Mouse (Mus musculus) hindbrain, embryonic 10.5 days (tissue): ENCODE measurements at regions not wholly inside any gene's neighbourhood (a gene's known extent, or its start where the extent isn't known, plus 50 kb on each side); places are given as distances from the start of the nearest gene placed in this dataset.

Source experiments
- DNase-seq: peaks from one replicate; pipeline ENCODE4 v3.0.0-alpha.2; 2017; ENCODE audit warnings: low spot score
- H3K27ac ChIP-seq: fragments of 300-500 bp; sonication (generic); 2 replicates; pipeline ENCODE4 v1.5.1; 2016; ENCODE audit warnings: mild to moderate bottlenecking, moderate library complexity
- H3K27me3 ChIP-seq: fragments of 300-500 bp; sonication (generic); 2 replicates; pipeline ENCODE4 v1.6.1; 2016; ENCODE audit warnings: mild to moderate bottlenecking; ENCODE audit not compliant: poor library complexity, insufficient read depth, severe bottlenecking
- H3K36me3 ChIP-seq: fragments of 300-500 bp; sonication (generic); 2 replicates; pipeline ENCODE4 v1.6.1; 2016; ENCODE audit warnings: mild to moderate bottlenecking, moderate library complexity
- H3K4me1 ChIP-seq: fragments of 300-500 bp; sonication (generic); replicated peaks from 2 replicates; pipeline ENCODE4 v1.6.1; 2016; ENCODE audit warnings: mild to moderate bottlenecking
- H3K4me3 ChIP-seq: fragments of 300-500 bp; sonication (generic); 2 replicates; pipeline ENCODE4 v1.5.1; 2016; ENCODE audit warnings: mild to moderate bottlenecking, moderate library complexity
- H3K9me3 ChIP-seq: fragments of 300-500 bp; sonication (generic); 2 replicates; pipeline ENCODE4 v1.6.1; 2016; ENCODE audit warnings: mild to moderate bottlenecking, moderate library complexity
- WGBS: fragments of 180-500 bp; shearing (Covaris S2); methylation state at CpG from one replicate; pipeline ENCODE4 v1.1.7; 2016; 5-methylcytosine and 5-hydroxymethylcytosine counted together

GRCm38 (mm10) chr2:93113929-93114328, 68.0 kb upstream of the Prdm11 start:
- H3K27me3 ChIP-seq = peaks cover 16% of the 10 kb centered on the region; the same call in 1 of the 2 replicates
- no peaks in the 10 kb centered on the region for H3K36me3 ChIP-seq
- 76% methylated on average over 7 of the region's 7 CpGs for WGBS
- H3K4me3 ChIP-seq = no peak overlapping the region
- peaks cover 37% of the 10 kb centered on the region for H3K4me1 ChIP-seq
- no peaks in the 10 kb centered on the region for H3K9me3 ChIP-seq
- DNase-seq = no peak
- H3K27ac ChIP-seq = 0 out of 2 replicates have a peak overlapping the region, but pooled peaks have one; percentile 16

DNA sequence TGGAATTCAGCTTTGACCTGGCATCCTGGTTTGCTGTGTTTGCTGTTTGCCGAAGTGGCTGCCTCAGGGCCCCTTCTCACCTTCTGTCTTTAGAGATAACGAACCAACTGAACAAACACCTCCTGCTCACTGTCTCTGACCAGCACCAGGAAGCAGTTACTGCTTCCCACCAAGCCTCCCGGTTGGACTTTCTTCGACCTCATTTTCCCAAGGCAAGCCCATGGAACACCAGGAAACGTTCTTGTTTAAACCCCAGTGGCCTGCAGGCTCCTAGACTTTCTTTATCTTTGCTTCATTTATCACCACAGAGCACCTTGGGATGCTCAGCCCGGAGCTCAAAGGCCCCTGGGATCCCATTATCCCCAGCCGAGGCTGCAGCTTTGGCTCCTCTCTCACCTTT, 66.4 kb upstream of the Prdm11 start:
- no peak for DNase-seq
- Histone ChIP-seq H3K4me3 (no peak overlapping the region), H3K4me1 (peaks cover 29% of the 10 kb centered on the region), H3K27me3 (peaks cover 16% of the 10 kb centered on the region), H3K27ac (0 out of 2 replicates have a peak overlapping the region, but pooled peaks have one; percentile 1), H3K9me3 (no peaks in the 10 kb centered on the region), H3K36me3 (no peaks in the 10 kb centered on the region)
- WGBS = 57% methylated on average over 7 of the region's 7 CpGs

- no peak for DNase-seq
- Histone ChIP-seq H3K27me3 (peaks cover 16% of the 10 kb centered on the region), H3K9me3 (no peaks in the 10 kb centered on the region), H3K36me3 (no peaks in the 10 kb centered on the region), H3K4me1 (peaks cover 34% of the 10 kb centered on the region), H3K27ac (0 out of 2 replicates have a peak overlapping the region, but pooled peaks have one; percentile 26), H3K4me3 (no peak overlapping the region)
- WGBS = 88% methylated on average over 5 of the region's 5 CpGs
These were observed 64.9 kb upstream of the Prdm11 start for GRCm38 (mm10) chr2:93110898-93111297.

- H3K27ac ChIP-seq = 0 out of 2 replicates have a peak overlapping the region, but pooled peaks have one; percentile 3
- WGBS = 67% methylated on average over 6 of the region's 6 CpGs
- no peak for DNase-seq
- H3K9me3 ChIP-seq = no peaks in the 10 kb centered on the region
- peaks cover 16% of the 10 kb centered on the region for H3K4me1 ChIP-seq
- H3K4me3 ChIP-seq = no peak overlapping the region
- no peaks in the 10 kb centered on the region for H3K36me3 ChIP-seq
- H3K27me3 ChIP-seq = peaks cover 16% of the 10 kb centered on the region
These were observed 60.6 kb upstream of the Prdm11 start for GRCm38 (mm10) chr2:93106581-93106980.

DNA sequence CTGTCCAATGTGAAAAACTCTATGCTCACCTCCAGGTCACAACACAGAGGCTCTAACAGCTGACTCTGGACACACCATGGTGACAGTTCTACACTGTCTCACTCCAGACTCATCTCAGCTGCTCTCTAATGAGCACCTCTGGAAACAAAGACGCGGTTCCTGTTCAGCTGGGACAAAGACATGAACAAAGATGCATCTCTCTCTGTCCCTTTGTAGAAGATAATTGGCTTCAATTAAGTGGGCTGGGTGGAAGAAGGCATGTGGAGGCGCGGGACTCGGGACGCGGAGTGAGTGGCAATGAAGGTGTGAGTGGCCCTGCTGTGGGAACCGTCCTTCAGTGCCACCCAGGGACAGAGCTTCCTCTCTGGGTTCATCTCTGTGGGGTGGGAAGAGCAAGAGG, 56.0 kb upstream of the Prdm11 start:
- WGBS = 77% methylated on average over 8 of the region's 8 CpGs
- Histone ChIP-seq H3K4me1 (peaks cover 39% of the 10 kb centered on the region), H3K4me3 (no peak overlapping the region), H3K27ac (peak overlapping the region; percentile 66), H3K36me3 (no peaks in the 10 kb centered on the region), H3K9me3 (no peaks in the 10 kb centered on the region), H3K27me3 (no peaks in the 10 kb centered on the region)
- DNase-seq = no peak

DNA sequence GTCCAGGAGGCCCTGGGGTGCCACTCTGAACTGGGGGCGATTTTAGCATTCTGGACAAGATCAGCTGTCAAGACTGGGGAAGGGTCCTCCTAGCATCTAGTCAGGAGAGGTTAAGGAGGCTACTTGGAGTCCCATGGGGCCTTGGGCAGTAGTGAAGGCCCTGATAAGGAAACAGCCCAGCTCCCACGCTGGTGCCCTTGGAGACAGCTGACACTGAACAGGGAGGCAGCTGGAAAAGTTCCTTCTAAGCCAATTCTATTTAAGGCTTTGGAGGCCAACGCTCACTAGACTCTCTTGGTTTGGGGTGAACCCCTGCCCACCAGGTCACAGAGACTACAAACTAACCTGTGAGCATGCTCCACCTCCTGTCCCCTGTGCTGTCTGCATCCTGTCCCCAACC, 53.8 kb upstream of the Prdm11 start:
- Histone ChIP-seq H3K4me3 (no peak overlapping the region), H3K36me3 (no peaks in the 10 kb centered on the region), H3K27me3 (no peaks in the 10 kb centered on the region), H3K27ac (no peak overlapping the region), H3K4me1 (peaks cover 34% of the 10 kb centered on the region), H3K9me3 (no peaks in the 10 kb centered on the region)
- WGBS = 62% methylated on average over 3 of the region's 3 CpGs
- DNase-seq = no peak

GRCm38 (mm10) chr2:93097016-93097415, 51.0 kb upstream of the Prdm11 start:
- Histone ChIP-seq H3K4me1 (peaks cover 35% of the 10 kb centered on the region), H3K36me3 (no peaks in the 10 kb centered on the region), H3K27ac (no peak overlapping the region), H3K4me3 (no peak overlapping the region), H3K27me3 (no peaks in the 10 kb centered on the region), H3K9me3 (no peaks in the 10 kb centered on the region)
- no peak for DNase-seq
- WGBS = 93% methylated on average over 2 of the region's 2 CpGs

DNA sequence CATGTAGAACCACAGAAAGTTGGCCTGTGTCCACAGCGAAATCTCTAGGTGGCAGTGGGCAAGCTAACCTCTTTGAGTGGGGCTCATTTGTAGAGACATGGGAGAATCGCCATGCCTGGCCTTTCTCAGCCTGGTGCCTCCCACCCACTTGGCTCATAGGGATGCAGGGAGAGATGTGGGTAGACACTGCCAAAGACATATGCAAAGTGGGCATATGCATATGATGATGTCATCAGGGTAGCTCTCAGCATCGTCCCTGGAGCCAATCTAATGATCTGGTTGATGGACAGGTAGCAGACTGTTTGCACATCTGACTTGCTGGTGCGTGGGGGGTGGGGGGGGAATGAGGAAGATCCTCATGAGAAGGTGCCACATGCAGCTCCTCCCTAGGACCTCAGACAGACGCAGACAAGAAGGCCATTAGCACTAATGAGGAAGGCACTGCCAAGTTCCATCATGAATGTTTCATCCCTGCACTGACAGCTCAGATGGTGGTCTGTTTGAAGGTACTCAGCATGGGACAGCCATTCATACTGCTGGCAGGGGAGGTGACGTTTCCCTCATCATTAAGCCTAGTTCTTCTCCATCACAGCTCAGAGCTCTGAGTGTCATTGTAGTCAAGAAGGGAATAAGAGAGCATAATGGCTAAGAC, 50.2 kb upstream of the Prdm11 start:
- Histone ChIP-seq H3K27ac (no peak overlapping the region), H3K36me3 (no peaks in the 10 kb centered on the region), H3K4me3 (no peak overlapping the region), H3K4me1 (peaks cover 41% of the 10 kb centered on the region), H3K9me3 (no peaks in the 10 kb centered on the region), H3K27me3 (no peaks in the 10 kb centered on the region)
- 80% methylated on average over 6 of the region's 6 CpGs for WGBS
- no peak for DNase-seq
